Mouse (Mus musculus) C2C12 (cell line): ENCODE measurements around the gene Dlgap5. TPM values are rescaled to one million over a fixed set of nuclear protein-coding genes. Genes with fewer than 3 reads are reported as not detected.
A peak's percentile ranks its signal among the peaks of the same experiment; 100 is the strongest.

Experiments
- H3K27me3 ChIP-seq: one replicate; pipeline ENCODE4 v1.6.1; 2011; ENCODE audit not compliant: control insufficient read depth, insufficient read depth, insufficient read length
- H3K36me3 ChIP-seq: one replicate; pipeline ENCODE4 v1.6.1; 2011; ENCODE audit not compliant: control insufficient read depth, insufficient read depth
- H3K4me3 ChIP-seq: one replicate; pipeline ENCODE4 v1.5.1; 2011; ENCODE audit warnings: mild to moderate bottlenecking, control low read depth; ENCODE audit not compliant: poor library complexity, insufficient read depth, severe bottlenecking
- H3K79me2 ChIP-seq: one replicate; pipeline ENCODE4 v1.6.1; 2011; ENCODE audit not compliant: control insufficient read depth, insufficient read depth
- H3K79me3 ChIP-seq: one replicate; pipeline ENCODE4 v1.6.1; 2011; ENCODE audit warnings: low read depth, control low read depth
- H3ac ChIP-seq: one replicate; pipeline ENCODE3; 2011; ENCODE audit warnings: low read depth; ENCODE audit not compliant: control insufficient read depth, insufficient read length
- CEBPB ChIP-seq: IDR thresholded peaks from one replicate; pipeline ENCODE4 v1.6.1; 2011; ENCODE audit warnings: low read depth, mild to moderate bottlenecking, control low read depth, moderate library complexity
- CTCF ChIP-seq: IDR thresholded peaks from one replicate; pipeline ENCODE4 v1.5.1; 2011; ENCODE audit not compliant: control insufficient read depth, insufficient read depth, insufficient read length
- FOSL1 ChIP-seq: IDR thresholded peaks from one replicate; pipeline ENCODE4 v1.8.0; 2011; ENCODE audit warnings: mild to moderate bottlenecking, low read length; ENCODE audit not compliant: poor library complexity, insufficient read depth, severe bottlenecking
- MAX ChIP-seq: IDR thresholded peaks from one replicate; pipeline ENCODE4 v1.6.1; 2011; ENCODE audit warnings: mild to moderate bottlenecking, control low read depth
- MYOD1 ChIP-seq: IDR thresholded peaks from one replicate; pipeline ENCODE4 v1.6.1; 2011; ENCODE audit warnings: low read depth; ENCODE audit not compliant: control insufficient read depth, insufficient read length
- MYOG ChIP-seq: IDR thresholded peaks from one replicate; pipeline ENCODE4 v1.6.1; 2011; ENCODE audit not compliant: control insufficient read depth, insufficient read length; ENCODE audit errors: extremely low read depth
- USF1 ChIP-seq: IDR thresholded peaks from one replicate; pipeline ENCODE4 v1.6.1; 2011; ENCODE audit warnings: low read depth, mild to moderate bottlenecking, control low read depth, moderate library complexity
- long read RNA-seq, 2 experiments: library from polyadenylated mRNA; unstranded; transcript quantifications; one replicate each; pipeline ENCODE4 v2.0.0; 2019 to 2020
- polyA plus RNA-seq: library from polyadenylated mRNA; unstranded; fragments of >200 nt; fragmentation: generic; extraction: Trizol; gene quantifications from one replicate; pipeline ENCODE4 v1.2.1, GENCODE M21; 2012; ENCODE audit warnings: missing spikeins

The Dlgap5 gene
- polyA plus RNA-seq, result 34.2 TPM
- long read RNA-seq, experiment 1, full-length matches to known transcripts, result 21 of 33 reads
- long read RNA-seq, experiment 1, partial matches to known transcripts, result 5 of 33 reads
- long read RNA-seq, experiment 1, other reads (novel, unspliced or antisense), result 7 of 33 reads
- long read RNA-seq, experiment 2, full-length matches to known transcripts, result 285 of 375 reads
- long read RNA-seq, experiment 2, partial matches to known transcripts, result 16 of 375 reads
- long read RNA-seq, experiment 2, other reads (novel, unspliced or antisense), result 74 of 375 reads

DNA sequence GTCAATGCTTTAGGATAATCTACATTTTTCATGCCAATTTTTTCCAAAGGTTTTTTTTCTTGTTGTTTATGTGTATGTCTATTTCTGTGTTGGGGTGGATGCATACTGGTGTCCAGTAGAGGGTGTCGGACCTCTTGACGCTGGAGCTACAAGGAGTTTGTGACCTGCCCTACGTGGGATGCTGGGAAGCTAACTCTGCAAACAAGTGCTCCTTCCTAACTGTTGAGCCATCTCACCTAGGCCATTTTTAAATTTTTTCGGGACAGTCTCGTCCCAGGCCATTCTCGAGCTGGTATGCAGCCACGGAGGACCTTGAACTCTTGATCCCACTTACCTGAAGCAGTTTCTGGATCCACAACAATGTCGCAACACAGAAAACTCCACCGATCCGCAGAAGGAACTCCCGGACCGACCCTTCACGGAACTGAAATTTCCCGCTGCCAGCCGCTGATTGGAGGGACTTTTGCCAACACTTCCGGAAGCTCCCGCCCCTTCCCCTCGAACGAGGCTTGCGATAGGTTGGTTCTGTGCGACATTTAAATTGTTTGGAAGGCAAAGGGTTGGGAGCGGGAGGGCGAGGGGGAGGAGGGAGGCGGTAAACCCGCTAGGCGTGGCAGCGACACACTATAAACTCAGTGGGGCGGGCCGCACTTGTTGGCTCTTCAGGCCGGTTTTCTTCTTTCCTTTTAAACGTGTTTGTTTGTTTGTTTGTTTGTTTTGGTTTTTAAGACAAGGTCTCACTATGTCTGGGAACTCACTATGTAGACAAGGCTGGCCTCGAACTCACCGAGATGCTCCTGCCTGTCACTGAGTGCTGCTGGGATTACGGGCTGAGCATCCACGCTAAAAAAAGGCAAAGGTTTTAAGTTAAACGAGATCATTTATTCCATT is at the start of gene Dlgap5:
TSS of gene Dlgap5 (minus strand) at position 633 of the 891 bp plus-strand sequence.
- Histone ChIP-seq H3K4me3 (peak within 1 kb of the TSS; percentile 61), H3K36me3 (peaks cover 37% of the 10 kb centered on the region), H3K79me2 (peaks cover 33% of the 10 kb centered on the region), H3ac (peak within 1 kb of the TSS; percentile 81), H3K79me3 (peaks cover 17% of the 10 kb centered on the region), H3K27me3 (no peaks in the 10 kb centered on the region)
- peak; percentile 63 for TF ChIP-seq CEBPB
- TF ChIP-seq MYOD1, result no peak

DNA sequence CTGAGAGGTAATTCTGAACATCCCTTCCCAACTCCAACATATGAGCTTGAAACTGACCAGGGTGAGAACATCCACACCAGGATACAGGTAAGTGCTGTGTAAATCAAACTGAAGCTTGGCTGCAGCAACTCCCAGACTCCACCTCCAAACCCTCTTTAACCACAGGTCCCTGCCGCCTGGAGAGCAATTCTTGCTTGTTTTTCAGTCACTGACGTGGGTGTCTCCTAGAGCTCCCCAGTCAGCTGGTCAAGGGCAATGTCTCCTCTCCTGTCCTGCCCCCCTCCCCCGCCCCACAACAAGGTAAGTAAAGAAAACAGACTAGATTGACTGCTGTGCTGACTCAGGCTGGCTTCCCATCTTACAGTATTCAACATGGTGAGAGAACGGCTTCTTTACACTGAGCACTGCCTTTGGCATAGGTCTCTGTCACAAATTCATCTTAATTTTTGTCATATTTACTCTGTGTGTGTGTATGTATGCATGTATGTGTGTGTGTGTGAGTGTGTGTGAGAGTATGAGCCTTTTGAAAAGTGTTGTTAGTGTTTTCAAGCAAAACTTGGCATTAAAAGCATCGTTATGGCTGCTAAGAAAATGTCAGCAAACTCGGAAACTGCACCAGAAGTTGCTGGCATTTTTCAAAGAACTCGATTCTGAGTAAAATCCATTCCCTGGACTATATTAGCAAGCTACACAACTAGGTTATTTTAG is 47.4 kb upstream of the Dlgap5 start:
- Histone ChIP-seq H3K27me3 (peaks cover 22% of the 10 kb centered on the region), H3ac (no peak overlapping the region), H3K79me3 (no peaks in the 10 kb centered on the region), H3K4me3 (no peak overlapping the region), H3K79me2 (no peaks in the 10 kb centered on the region), H3K36me3 (no peaks in the 10 kb centered on the region)
- TF ChIP-seq CEBPB (no peak), FOSL1 (no peak), MYOG (no peak), MAX (no peak), USF1 (no peak), MYOD1 (no peak)

DNA sequence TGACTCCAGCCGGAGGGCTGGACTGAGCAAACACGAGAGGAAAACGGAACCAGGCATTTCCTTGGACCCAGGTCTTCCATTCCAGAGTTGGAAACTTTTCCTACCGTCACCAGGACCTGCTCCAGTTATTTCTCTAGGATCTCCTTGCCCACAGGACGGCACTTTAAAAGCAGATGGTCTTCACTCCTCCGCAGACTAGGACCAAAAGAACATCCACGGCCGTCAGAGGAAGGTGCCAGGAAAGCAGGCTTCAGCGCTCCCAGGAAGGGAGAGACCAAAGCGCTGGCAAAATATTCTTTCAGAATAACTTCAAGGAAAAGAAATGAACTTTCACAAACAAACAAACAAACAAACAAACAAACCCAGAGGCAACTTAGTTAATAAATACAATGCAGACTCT is 46.2 kb upstream of the Dlgap5 start:
- H3K79me2 ChIP-seq, result no peaks in the 10 kb centered on the region
- H3K4me3 ChIP-seq, result no peak overlapping the region
- TF ChIP-seq MYOD1 (no peak), MYOG (no peak), FOSL1 (no peak), CTCF (no peak), CEBPB (no peak), MAX (no peak), USF1 (no peak)
- no peak overlapping the region for H3ac ChIP-seq
- peaks cover 22% of the 10 kb centered on the region for H3K27me3 ChIP-seq
- no peaks in the 10 kb centered on the region for H3K79me3 ChIP-seq
- H3K36me3 ChIP-seq, result no peaks in the 10 kb centered on the region

DNA sequence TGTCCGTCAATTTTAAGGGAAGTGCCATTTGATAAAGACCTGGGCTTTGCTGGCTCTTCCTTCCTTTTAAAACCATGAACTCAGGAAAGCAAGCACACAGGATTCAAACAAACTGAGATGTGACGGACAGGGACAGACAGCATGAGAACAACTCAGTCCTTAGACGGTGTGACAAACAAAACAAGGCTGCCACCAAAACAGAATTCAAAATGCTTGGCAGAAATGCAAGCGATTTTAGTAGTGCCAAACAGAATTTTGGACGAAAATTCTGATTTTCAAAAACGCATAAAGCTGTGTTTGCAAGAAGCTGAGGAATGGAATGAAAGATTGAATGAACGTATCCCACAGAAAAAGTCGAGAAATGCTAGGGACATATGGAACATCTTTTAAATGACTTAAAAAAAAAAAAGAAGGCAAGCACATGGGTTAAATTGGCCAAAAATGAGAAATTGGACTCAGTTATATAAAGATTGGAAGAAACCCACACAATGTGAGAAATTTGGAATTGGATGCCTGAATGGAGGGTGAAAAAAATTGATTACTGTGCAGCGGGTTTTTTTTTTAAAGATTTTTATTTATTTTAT is 44.8 kb upstream of the Dlgap5 start:
- H3K4me3 ChIP-seq, result no peak overlapping the region
- no peak overlapping the region for H3ac ChIP-seq

DNA sequence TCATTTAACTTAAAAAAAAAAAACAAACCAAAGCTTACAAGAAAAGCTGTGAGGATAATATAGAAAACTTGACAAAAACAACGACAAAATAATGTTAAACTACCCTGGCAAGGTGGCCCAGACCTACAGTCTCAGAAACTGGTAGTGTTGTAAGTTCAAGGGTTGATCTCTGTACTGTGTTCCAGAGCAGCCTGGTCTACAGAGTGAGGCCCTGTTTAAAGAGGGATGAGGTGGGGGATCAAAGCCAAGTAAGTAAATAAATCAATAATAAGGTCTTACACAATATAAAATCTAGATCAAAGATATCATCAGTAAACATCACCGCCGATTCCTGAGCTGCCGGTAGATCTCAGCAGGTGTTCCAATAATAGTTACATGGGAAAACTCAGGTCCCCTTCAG is 44.2 kb upstream of the Dlgap5 start:
- Histone ChIP-seq H3K79me3 (no peaks in the 10 kb centered on the region), H3ac (no peak overlapping the region), H3K4me3 (no peak overlapping the region), H3K27me3 (peaks cover 22% of the 10 kb centered on the region), H3K79me2 (no peaks in the 10 kb centered on the region), H3K36me3 (no peaks in the 10 kb centered on the region)
- TF ChIP-seq CTCF (no peak), FOSL1 (no peak), CEBPB (no peak), MYOD1 (no peak), MAX (no peak), MYOG (no peak), USF1 (no peak)

More for the DNA sequence above, 44.8 kb upstream of the Dlgap5 start:
- Histone ChIP-seq H3K79me2 (no peaks in the 10 kb centered on the region), H3K36me3 (no peaks in the 10 kb centered on the region), H3K27me3 (peaks cover 22% of the 10 kb centered on the region), H3K79me3 (no peaks in the 10 kb centered on the region)
- no peak for TF ChIP-seq CEBPB
- no peak for TF ChIP-seq USF1
- TF ChIP-seq CTCF, result no peak
- no peak for TF ChIP-seq MYOG
- TF ChIP-seq MAX, result no peak
- TF ChIP-seq MYOD1, result no peak
- no peak for TF ChIP-seq FOSL1
